Mouse (Mus musculus) E14TG2a.4 (cell line): ENCODE data around the gene Pigz.
"Not testable (repeated sequence)": the region's sequence is repeated elsewhere in the genome, so short reads cannot be mapped to it uniquely, and the experiment has no call there.

Source experiments
- CTCF ChIP-seq: conservative IDR thresholded peaks from 2 replicates; pipeline ENCODE4 v1.5.1; 2014; ENCODE audit warnings: low read length
- NANOG ChIP-seq: IDR thresholded peaks from 2 replicates; pipeline ENCODE4 v1.6.1; 2014; ENCODE audit warnings: borderline replicate concordance, low read length, mixed read lengths
- POU5F1 ChIP-seq: IDR thresholded peaks from 2 replicates; pipeline ENCODE4 v1.6.1; 2014; ENCODE audit warnings: low read length, borderline replicate concordance

- not testable (repeated sequence) for TF ChIP-seq CTCF, POU5F1, NANOG
Observed at GRCm38 (mm10) chr16:31945986-31946385, 12.3 kb downstream of the Pigz start.
